Mouse (Mus musculus): Measurements from ENCODE around the gene Gpr137b.
"Not testable (repeated sequence)": the region's sequence is repeated elsewhere in the genome, so short reads cannot be mapped to it uniquely, and the experiment has no call there.

- TF ChIP-seq EP300 (IDR thresholded peaks at IDR 0.05; ENCODE audit: insufficient read depth, low read depth, low read length); CTCF (IDR thresholded peaks at IDR 0.05): not testable (repeated sequence)
Observed at GRCm38 (mm10) chr13:13371436-13371835, 22.4 kb downstream of the Gpr137b start.
